Mouse (Mus musculus): ENCODE measurements around the gene Ndufb7.
"Not testable (repeated sequence)": the region's sequence is repeated elsewhere in the genome, so short reads cannot be mapped to it uniquely, and the experiment has no call there.

Gene Ndufb7

GRCm38 (mm10) chr8:83566469-83567395, at the start of gene Ndufb7:
Gene Ndufb7 (plus strand): TSS chr8:83566671.
- DNase-seq (ENCODE audit: low read depth, low spot score), result peak; percentile 92

GRCm38 (mm10) chr8:83520432-83520831, 46.0 kb upstream of the Ndufb7 start:
- DNase-seq (ENCODE audit: low read depth, low spot score), result peak; percentile 0

- peak; percentile 1 for DNase-seq (ENCODE audit: low read depth, low spot score)
Observed at GRCm38 (mm10) chr8:83520907-83521306, 45.6 kb upstream of the Ndufb7 start.

- DNase-seq (ENCODE audit: low read depth, low spot score), result peak; percentile 0
Observed at GRCm38 (mm10) chr8:83521310-83521709, 45.2 kb upstream of the Ndufb7 start.

GRCm38 (mm10) chr8:83534802-83535201, 31.7 kb upstream of the Ndufb7 start:
- DNase-seq (ENCODE audit: low read depth, low spot score), result no peak

- DNase-seq (ENCODE audit: low read depth, low spot score), result no peak
Observed at GRCm38 (mm10) chr8:83535736-83536135, 30.7 kb upstream of the Ndufb7 start, which contains the start of gene Olfr370. Gene Olfr370 (plus strand): TSS chr8:83535780.

- no peak for DNase-seq (ENCODE audit: low read depth, low spot score)
Observed at GRCm38 (mm10) chr8:83562669-83563068, 3.8 kb upstream of the Ndufb7 start.

GRCm38 (mm10) chr8:83563246-83563645, 3.2 kb upstream of the Ndufb7 start:
- no peak for DNase-seq (ENCODE audit: low read depth, low spot score)

- no peak for DNase-seq (ENCODE audit: low read depth, low spot score)
Observed at GRCm38 (mm10) chr8:83565731-83566375, 618 bp upstream of the Ndufb7 start.

GRCm38 (mm10) chr8:83567668-83568067, 1.2 kb downstream of the Ndufb7 start:
- DNase-seq (ENCODE audit: low read depth, low spot score), result no peak

- DNase-seq (ENCODE audit: low read depth, low spot score), result no peak
Observed at GRCm38 (mm10) chr8:83568128-83568527, 1.7 kb downstream of the Ndufb7 start.

GRCm38 (mm10) chr8:83568755-83569154, 2.3 kb downstream of the Ndufb7 start:
- DNase-seq (ENCODE audit: low read depth, low spot score), result no peak

GRCm38 (mm10) chr8:83569165-83569564, 2.7 kb downstream of the Ndufb7 start:
- DNase-seq (ENCODE audit: low read depth, low spot score), result no peak

- no peak for DNase-seq (ENCODE audit: low read depth, low spot score)
Observed at GRCm38 (mm10) chr8:83570272-83571000, 4.0 kb downstream of the Ndufb7 start.

- DNase-seq (ENCODE audit: low read depth, low spot score), result not testable (repeated sequence)
Observed at GRCm38 (mm10) chr8:83571001-83571340, 4.5 kb downstream of the Ndufb7 start.

GRCm38 (mm10) chr8:83571791-83572190, 5.3 kb downstream of the Ndufb7 start:
- no peak for DNase-seq (ENCODE audit: low read depth, low spot score)

- no peak for DNase-seq (ENCODE audit: low read depth, low spot score)
Observed at GRCm38 (mm10) chr8:83572246-83572812, 5.9 kb downstream of the Ndufb7 start.

GRCm38 (mm10) chr8:83573140-83573875, 6.8 kb downstream of the Ndufb7 start:
- DNase-seq (ENCODE audit: low read depth, low spot score), result no peak

- no peak for DNase-seq (ENCODE audit: low read depth, low spot score)
Observed at GRCm38 (mm10) chr8:83574631-83575315, 8.3 kb downstream of the Ndufb7 start.

Data from 3T3-L1 (cell line).